Mouse (Mus musculus): Measurements from ENCODE around the gene Trip4.
"Not testable (repeated sequence)": the region's sequence is repeated elsewhere in the genome, so short reads cannot be mapped to it uniquely, and the experiment has no call there.

Trip4 gene

GRCm38 (mm10) chr9:65799770-65800169 lies 108.8 kb downstream of the Trip4 start:
- in situ Hi-C loops (cut with MboI; ENCODE audit: unreplicated experiment in 2 of 2): no loop called here

- in situ Hi-C loops (cut with MboI; ENCODE audit: unreplicated experiment in 2 of 2): no loop called here
Measured at GRCm38 (mm10) chr9:65795651-65796050, 112.9 kb downstream of the Trip4 start.

- in situ Hi-C loops (cut with MboI; ENCODE audit: unreplicated experiment in 2 of 2): no loop called here
Measured at GRCm38 (mm10) chr9:65794313-65794712, 114.3 kb downstream of the Trip4 start.

- in situ Hi-C loops (cut with MboI; ENCODE audit: unreplicated experiment in 2 of 2): no loop called here
Measured at GRCm38 (mm10) chr9:65793506-65793905, 115.1 kb downstream of the Trip4 start.

GRCm38 (mm10) chr9:65793086-65793485 lies 115.5 kb downstream of the Trip4 start:
- in situ Hi-C loops (cut with MboI; ENCODE audit: unreplicated experiment in 2 of 2): no loop called here

GRCm38 (mm10) chr9:65791846-65792245 lies 116.7 kb downstream of the Trip4 start:
- in situ Hi-C loops (cut with MboI; ENCODE audit: unreplicated experiment in 2 of 2): no loop called here

GRCm38 (mm10) chr9:65791106-65791505 lies 117.5 kb downstream of the Trip4 start:
- in situ Hi-C loops (cut with MboI; ENCODE audit: unreplicated experiment in 2 of 2): no loop called here

- in situ Hi-C loops (cut with MboI; ENCODE audit: unreplicated experiment in 2 of 2): no loop called here
Measured at GRCm38 (mm10) chr9:65789788-65790187, 118.8 kb downstream of the Trip4 start.

GRCm38 (mm10) chr9:65788556-65788955 lies 120.0 kb downstream of the Trip4 start:
- in situ Hi-C loops (cut with MboI; ENCODE audit: unreplicated experiment in 2 of 2): no loop called here

GRCm38 (mm10) chr9:65787829-65788344 lies 120.7 kb downstream of the Trip4 start:
- in situ Hi-C loops (cut with MboI; ENCODE audit: unreplicated experiment in 2 of 2): no loop called here

- in situ Hi-C loops (cut with MboI; ENCODE audit: unreplicated experiment in 2 of 2): no loop called here
Measured at GRCm38 (mm10) chr9:65786885-65787787, 121.5 kb downstream of the Trip4 start.

- in situ Hi-C loops (cut with MboI; ENCODE audit: unreplicated experiment in 2 of 2): no loop called here
Measured at GRCm38 (mm10) chr9:65785772-65786368, 122.7 kb downstream of the Trip4 start.

- in situ Hi-C loops (cut with MboI; ENCODE audit: unreplicated experiment in 2 of 2): not testable (repeated sequence)
Measured at GRCm38 (mm10) chr9:65779619-65780018, 129.0 kb downstream of the Trip4 start.

Measured in v-Abl transformed pro-B cells (cell line).